Mouse (Mus musculus) intestine, embryonic 14.5 days (tissue): Measurements from ENCODE around the gene Anks3. TPM values are rescaled to one million over a fixed set of nuclear protein-coding genes. Genes with fewer than 3 reads are reported as not detected.

Source experiments
- ATAC-seq: fragments of 200-750 bp; cut with Nextera tagmentation; replicated peaks from 2 replicates; pipeline ENCODE4 v1.8.0; 2017; ENCODE audit warnings: low read depth, moderate number of reproducible peaks, moderate TSS enrichment, moderate library complexity; ENCODE audit not compliant: low FRiP score, low TSS enrichment
- DNase-seq: peaks from one replicate; pipeline ENCODE4 v3.0.0-alpha.2; 2018; ENCODE audit warnings: low spot score
- H3K27ac ChIP-seq: fragments of 300-500 bp; sonication (generic); 2 replicates; pipeline ENCODE4 v1.5.1; 2014; ENCODE audit warnings: low read depth, mild to moderate bottlenecking, control low read depth
- H3K27me3 ChIP-seq: fragments of 300-500 bp; sonication (generic); replicated peaks from 2 replicates; pipeline ENCODE4 v1.6.1; 2014; ENCODE audit warnings: low read length, control low read depth; ENCODE audit not compliant: control insufficient read depth, insufficient read depth
- H3K36me3 ChIP-seq: fragments of 300-500 bp; sonication (generic); 2 replicates; pipeline ENCODE4 v1.6.1; 2014; ENCODE audit warnings: low read length, control low read depth; ENCODE audit not compliant: control insufficient read depth, insufficient read depth
- H3K4me1 ChIP-seq: fragments of 300-500 bp; sonication (generic); replicated peaks from 2 replicates; pipeline ENCODE4 v1.6.1; 2014; ENCODE audit warnings: low read length, control low read depth, mixed read lengths; ENCODE audit not compliant: control insufficient read depth, insufficient read depth
- H3K4me2 ChIP-seq: fragments of 300-500 bp; sonication (generic); 2 replicates; pipeline ENCODE4 v1.6.1; 2014; ENCODE audit warnings: low read length
- H3K4me3 ChIP-seq: fragments of 300-500 bp; sonication (generic); 2 replicates; pipeline ENCODE4 v1.5.1; 2014; ENCODE audit warnings: low read depth, low read length, control low read depth, mixed read lengths
- H3K9ac ChIP-seq: fragments of 300-500 bp; sonication (generic); 2 replicates; pipeline ENCODE4 v1.6.1; 2014; ENCODE audit warnings: mild to moderate bottlenecking, low read length
- H3K9me3 ChIP-seq: fragments of 300-500 bp; sonication (generic); 2 replicates; pipeline ENCODE4 v1.6.1; 2016; ENCODE audit warnings: low read length, control low read depth; ENCODE audit not compliant: control insufficient read depth
- WGBS: fragments of 180-500 bp; shearing (Covaris S2); extraction: QIAGEN DNeasy Blood & Tissue Kit; methylation state at CpG from one replicate; pipeline ENCODE4 v1.1.7; 2014; 5-methylcytosine and 5-hydroxymethylcytosine counted together
- polyA plus RNA-seq: library from polyadenylated mRNA; unstranded; fragments of >200 nt; fragmentation: Nextera tagmentation; extraction: Ambion mirVana; gene quantifications from 2 replicates; pipeline ENCODE4 v1.2.1, GENCODE M21; 2014

Anks3 gene
- polyA plus RNA-seq, 1 experiment from 2014 or later: 45.0 TPM

GRCm38 (mm10) chr16:4976180-4976579, 12.2 kb upstream of the Anks3 start:
- Histone ChIP-seq H3K4me3 (no peak overlapping the region), H3K27me3 (no peaks in the 10 kb centered on the region), H3K9me3 (no peaks in the 10 kb centered on the region), H3K36me3 (no peaks in the 10 kb centered on the region), H3K4me1 (no peaks in the 10 kb centered on the region), H3K9ac (no peak overlapping the region), H3K4me2 (no peak overlapping the region), H3K27ac (no peak overlapping the region)
- DNase-seq (no peak), ATAC-seq (no peak)
- WGBS: 75% methylated on average over 2 of the region's 2 CpGs

- Histone ChIP-seq H3K27me3 (no peaks in the 10 kb centered on the region), H3K4me2 (no peak overlapping the region), H3K27ac (no peak overlapping the region), H3K36me3 (no peaks in the 10 kb centered on the region), H3K4me3 (no peak overlapping the region), H3K9ac (no peak overlapping the region), H3K9me3 (no peaks in the 10 kb centered on the region), H3K4me1 (no peaks in the 10 kb centered on the region)
- DNase-seq (no peak), ATAC-seq (no peak)
- 90% methylated on average over 5 of the region's 5 CpGs for WGBS
Measured at GRCm38 (mm10) chr16:4974521-4974920, 10.5 kb upstream of the Anks3 start.

GRCm38 (mm10) chr16:4971626-4972025, 7.6 kb upstream of the Anks3 start:
- Histone ChIP-seq H3K4me2 (no peak overlapping the region), H3K27me3 (no peaks in the 10 kb centered on the region), H3K27ac (no peak overlapping the region), H3K36me3 (no peaks in the 10 kb centered on the region), H3K4me1 (no peaks in the 10 kb centered on the region), H3K9me3 (no peaks in the 10 kb centered on the region), H3K9ac (no peak overlapping the region), H3K4me3 (no peak overlapping the region)
- WGBS: 77% methylated on average over 4 of the region's 4 CpGs
- ATAC-seq: no peak
- DNase-seq: no peak

- no peak overlapping the region for H3K27ac ChIP-seq
- no peaks in the 10 kb centered on the region for H3K9me3 ChIP-seq
- no peak for ATAC-seq
- no peak for DNase-seq
- no peak overlapping the region for H3K9ac ChIP-seq
- WGBS: 84% methylated on average over 5 of the region's 5 CpGs
- H3K27me3 ChIP-seq: no peaks in the 10 kb centered on the region
- H3K4me3 ChIP-seq: no peak overlapping the region
- 0 out of 2 replicates have a peak, but pooled peaks cover 6% of the 10 kb centered on the region for H3K4me1 ChIP-seq
- H3K4me2 ChIP-seq: no peak overlapping the region
- H3K36me3 ChIP-seq: no peaks in the 10 kb centered on the region
Measured at GRCm38 (mm10) chr16:4969055-4969843, 5.2 kb upstream of the Anks3 start.

GRCm38 (mm10) chr16:4968426-4968825, 4.4 kb upstream of the Anks3 start:
- WGBS: 89% methylated on average over 3 of the region's 3 CpGs
- Histone ChIP-seq H3K9ac (no peak overlapping the region), H3K9me3 (no peaks in the 10 kb centered on the region), H3K4me2 (no peak overlapping the region), H3K27me3 (no peaks in the 10 kb centered on the region), H3K4me3 (no peak overlapping the region), H3K4me1 (0 out of 2 replicates have a peak, but pooled peaks cover 7% of the 10 kb centered on the region), H3K36me3 (no peaks in the 10 kb centered on the region), H3K27ac (no peak overlapping the region)
- DNase-seq (no peak), ATAC-seq (no peak)

GRCm38 (mm10) chr16:4965392-4966129, 1.6 kb upstream of the Anks3 start:
- Histone ChIP-seq H3K9ac (no peak overlapping the region), H3K36me3 (no peaks in the 10 kb centered on the region), H3K27ac (no peak overlapping the region), H3K4me2 (no peak overlapping the region), H3K4me1 (0 out of 2 replicates have a peak, but pooled peaks cover 17% of the 10 kb centered on the region), H3K27me3 (no peaks in the 10 kb centered on the region), H3K9me3 (no peaks in the 10 kb centered on the region), H3K4me3 (no peak overlapping the region)
- DNase-seq (no peak), ATAC-seq (no peak)
- WGBS: 90% methylated on average over 8 of the region's 8 CpGs

GRCm38 (mm10) chr16:4964731-4965391, 856 bp upstream of the Anks3 start:
- peak overlapping the region; percentile 91 for H3K4me3 ChIP-seq
- H3K9ac ChIP-seq: peak overlapping the region; percentile 75
- DNase-seq: no peak
- no peaks in the 10 kb centered on the region for H3K9me3 ChIP-seq
- 0 out of 2 replicates have a peak, but pooled peaks cover 3% of the 10 kb centered on the region for H3K36me3 ChIP-seq
- ATAC-seq: no peak; the same call in 1 of the 2 replicates
- H3K4me2 ChIP-seq: peak overlapping the region; percentile 77
- 0 out of 2 replicates have a peak, but pooled peaks cover 17% of the 10 kb centered on the region for H3K4me1 ChIP-seq
- 21% methylated on average over 13 of the region's 13 CpGs for WGBS
- H3K27me3 ChIP-seq: no peaks in the 10 kb centered on the region
- no peak overlapping the region; the same call in 1 of the 2 replicates for H3K27ac ChIP-seq

GRCm38 (mm10) chr16:4963346-4963745, 659 bp downstream of the Anks3 start:
- peak overlapping the region; percentile 77 for H3K4me2 ChIP-seq
- DNase-seq: no peak
- no peak for ATAC-seq
- H3K4me3 ChIP-seq: peak overlapping the region; percentile 91
- peak overlapping the region; percentile 75 for H3K9ac ChIP-seq
- H3K27ac ChIP-seq: no peak overlapping the region
- WGBS: 37% methylated on average over 9 of the region's 9 CpGs
- no peaks in the 10 kb centered on the region for H3K9me3 ChIP-seq
- 0 out of 2 replicates have a peak, but pooled peaks cover 17% of the 10 kb centered on the region for H3K4me1 ChIP-seq
- 0 out of 2 replicates have a peak, but pooled peaks cover 4% of the 10 kb centered on the region for H3K36me3 ChIP-seq
- H3K27me3 ChIP-seq: no peaks in the 10 kb centered on the region
